Mouse (Mus musculus): ENCODE measurements around the gene Cela2a. TPM values are rescaled to one million over a fixed set of nuclear protein-coding genes. Genes with fewer than 3 reads are reported as not detected.
A peak's percentile ranks its signal among the peaks of the same experiment; 100 is the strongest.

Gene Cela2a
- 0.29 and 1.3 TPM in 2 replicates for polyA plus RNA-seq (2012; rRNA removed)

DNA sequence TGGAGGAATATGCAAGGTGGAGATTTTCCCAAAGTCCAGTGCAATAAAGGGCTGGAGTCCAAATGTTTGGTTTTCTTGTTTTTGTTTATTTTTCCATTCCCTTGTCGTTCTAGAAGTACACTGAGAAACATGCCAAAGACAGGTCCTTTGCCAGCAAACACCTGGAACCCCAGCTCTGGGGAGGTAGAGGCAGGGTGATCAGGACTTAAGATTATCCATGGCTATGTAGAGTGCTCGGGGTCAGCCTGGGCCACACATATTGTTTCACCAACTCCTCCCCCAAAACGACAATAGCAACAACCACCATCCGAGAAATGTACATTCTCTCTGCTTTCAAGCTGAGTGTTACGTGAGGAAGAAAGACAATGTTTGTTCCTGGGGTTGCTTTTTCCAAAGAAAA is at the start of gene Cela2a:
Gene Cela2a, minus strand, starts transcription at position 101 of the 400 bp plus-strand sequence.
- no peak for DNase-seq (ENCODE audit: low spot score)

DNA sequence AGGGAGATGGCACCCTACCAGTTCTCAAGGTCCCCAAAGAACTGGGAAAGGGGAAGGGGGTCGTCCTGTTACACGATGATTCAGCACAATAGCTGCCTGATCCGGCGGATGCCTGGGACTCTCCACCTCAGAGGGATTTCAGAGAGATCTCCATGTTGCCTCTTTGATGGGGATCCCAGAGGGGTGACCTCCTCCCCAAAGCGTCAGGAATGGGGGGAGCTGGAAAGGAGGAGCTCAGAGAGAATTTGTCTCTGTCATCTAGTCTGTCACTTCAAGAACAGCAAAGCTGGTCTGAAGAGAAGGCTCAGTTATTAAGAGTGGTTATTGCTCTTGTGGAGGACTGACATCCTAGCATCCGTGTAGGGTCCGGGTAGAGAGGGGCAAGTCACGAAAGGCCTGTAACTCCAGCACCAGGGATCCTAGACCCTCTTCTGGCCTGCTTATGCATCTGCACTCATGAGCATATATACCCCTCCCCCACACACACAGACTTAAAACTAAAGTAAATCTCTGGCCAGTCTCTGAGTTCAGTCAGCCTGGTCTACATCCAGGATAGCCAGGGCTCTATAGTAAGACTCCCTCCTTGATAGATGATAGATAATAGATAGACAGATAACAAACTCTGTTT is 49.6 kb upstream of the Cela2a start:
- DNase-seq (ENCODE audit: low spot score), result no peak

DNA sequence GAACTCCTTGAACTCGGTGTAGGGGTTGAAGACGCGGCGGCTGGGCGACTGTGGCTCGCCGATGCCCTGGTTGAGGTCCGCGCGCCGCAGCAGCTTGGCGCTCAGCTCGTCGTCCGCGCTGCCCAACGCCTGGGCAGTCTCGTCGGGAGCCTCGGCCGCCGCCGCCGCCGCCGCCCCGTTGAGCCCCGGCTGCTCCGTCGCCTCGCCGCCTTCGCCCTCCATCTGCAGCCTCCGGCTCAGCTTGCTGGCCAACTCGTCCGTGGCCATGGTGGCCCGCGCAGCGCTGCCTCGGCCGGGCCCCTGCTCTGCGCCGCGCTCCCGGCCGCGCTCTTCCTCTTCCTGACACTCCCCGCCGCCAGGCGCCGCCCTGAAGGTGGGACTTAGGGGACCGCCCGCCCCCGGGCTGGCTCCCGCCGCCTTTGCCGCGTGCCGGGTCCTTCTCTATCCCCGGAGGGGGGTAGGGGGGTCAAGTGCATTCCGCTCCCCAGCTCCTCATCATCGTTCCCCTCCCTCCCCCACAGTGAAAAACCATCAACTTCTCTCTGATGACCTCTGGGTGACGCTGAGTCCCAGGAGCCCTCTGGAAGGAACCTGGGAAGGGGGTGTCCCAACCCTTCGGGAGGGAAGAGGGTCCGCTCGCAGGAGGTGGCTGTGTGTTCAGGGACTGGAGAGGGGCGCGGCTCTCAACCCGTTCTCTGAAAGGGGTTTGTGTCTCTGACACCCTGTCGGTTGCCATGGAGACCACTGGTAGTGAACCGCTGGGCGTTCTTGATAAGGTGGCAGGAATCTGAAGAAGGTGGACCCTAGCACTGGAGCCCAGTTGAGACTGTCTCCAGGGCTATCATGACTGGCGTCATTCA is 48.9 kb upstream of the Cela2a start, which contains the start of gene Efhd2:
Gene Efhd2, minus strand, starts transcription at position 320 of the 860 bp plus-strand sequence.
- peak; percentile 74 for DNase-seq (ENCODE audit: low spot score)

DNA sequence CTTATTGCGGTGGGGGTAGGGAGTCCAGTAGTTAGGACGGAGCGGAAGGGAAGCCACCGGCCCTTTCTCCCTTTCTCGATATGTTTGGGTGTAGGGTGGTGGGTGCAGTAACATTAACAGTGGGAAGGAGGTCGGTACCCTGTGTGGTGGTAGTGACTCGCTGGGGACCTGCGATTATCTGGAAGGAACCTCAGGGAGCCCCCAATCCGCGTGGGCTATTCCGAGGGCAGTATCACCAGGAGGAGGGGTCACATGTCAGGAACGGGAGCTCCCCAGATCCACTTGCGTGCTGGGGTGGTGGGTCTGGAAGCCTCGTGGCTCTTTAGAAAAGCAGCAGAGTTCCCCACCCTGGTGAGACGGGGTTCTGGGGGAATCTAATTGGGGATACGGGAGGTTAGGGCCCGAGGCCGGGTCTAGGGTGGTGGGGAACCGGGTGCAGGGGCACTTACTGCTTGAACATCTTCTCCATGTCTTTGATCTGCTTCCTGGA is 48.2 kb upstream of the Cela2a start:
- no peak for DNase-seq (ENCODE audit: low spot score)

DNA sequence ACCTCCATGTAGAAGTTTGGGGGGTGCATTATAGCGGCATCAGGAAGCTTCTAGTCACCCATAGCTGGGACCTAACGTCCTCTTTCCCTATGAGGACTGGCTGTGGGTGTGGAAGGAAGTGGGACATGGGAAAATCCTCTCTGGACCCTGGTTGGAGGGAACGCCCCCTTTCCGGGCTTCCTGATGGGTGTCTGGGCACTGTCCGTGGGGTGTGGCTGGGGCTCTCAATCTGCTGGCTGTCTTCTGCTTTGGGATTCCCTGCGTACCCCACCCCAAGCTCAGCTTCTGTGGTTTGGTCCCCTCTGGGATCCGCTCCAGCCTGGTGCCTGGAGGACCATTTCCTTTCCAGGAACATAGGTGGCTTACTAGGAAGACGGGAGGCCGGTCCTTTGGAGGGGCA is 47.0 kb upstream of the Cela2a start:
- no peak for DNase-seq (ENCODE audit: low spot score)

DNA sequence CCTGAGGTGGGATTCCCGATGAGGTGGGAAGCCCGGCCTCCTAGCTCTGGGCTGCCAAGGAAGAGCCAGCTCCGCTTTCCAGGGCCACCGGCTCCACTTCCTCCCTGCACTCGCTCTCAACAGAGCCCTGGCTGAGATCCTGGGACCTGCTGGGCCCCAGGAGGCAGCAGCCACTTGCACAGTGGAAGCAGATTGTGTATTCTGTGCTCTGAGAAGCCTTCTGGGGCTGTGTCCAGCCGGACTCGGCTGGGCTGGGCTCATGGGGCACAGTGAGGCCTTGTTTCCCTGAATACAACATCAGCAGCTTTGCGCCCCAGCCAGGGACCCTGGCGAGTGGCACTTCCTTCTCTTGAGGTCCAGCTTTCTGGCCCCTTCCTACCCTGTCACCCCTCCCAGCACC is 45.9 kb upstream of the Cela2a start:
- DNase-seq (ENCODE audit: low spot score), result no peak

DNA sequence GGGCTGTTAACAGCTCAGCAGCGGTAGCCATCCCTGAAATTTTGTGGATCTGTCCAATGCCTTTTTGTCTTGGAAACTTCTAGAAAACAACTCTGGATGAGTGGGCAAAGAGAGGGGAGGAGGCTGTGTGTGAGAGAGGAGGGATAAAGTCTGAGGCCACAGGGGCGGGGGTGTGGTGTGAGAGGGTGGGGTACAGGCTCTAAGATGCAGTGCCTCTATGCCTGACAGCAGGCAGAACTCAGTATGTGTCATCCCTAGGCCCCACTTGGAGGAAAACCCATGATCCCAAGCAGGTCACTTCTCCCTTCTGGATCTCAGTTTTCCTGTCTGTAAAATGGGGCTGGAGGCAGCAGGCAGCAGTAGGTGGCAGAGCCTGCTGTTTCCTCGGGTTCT is 45.4 kb upstream of the Cela2a start:
- DNase-seq (ENCODE audit: low spot score), result no peak

DNA sequence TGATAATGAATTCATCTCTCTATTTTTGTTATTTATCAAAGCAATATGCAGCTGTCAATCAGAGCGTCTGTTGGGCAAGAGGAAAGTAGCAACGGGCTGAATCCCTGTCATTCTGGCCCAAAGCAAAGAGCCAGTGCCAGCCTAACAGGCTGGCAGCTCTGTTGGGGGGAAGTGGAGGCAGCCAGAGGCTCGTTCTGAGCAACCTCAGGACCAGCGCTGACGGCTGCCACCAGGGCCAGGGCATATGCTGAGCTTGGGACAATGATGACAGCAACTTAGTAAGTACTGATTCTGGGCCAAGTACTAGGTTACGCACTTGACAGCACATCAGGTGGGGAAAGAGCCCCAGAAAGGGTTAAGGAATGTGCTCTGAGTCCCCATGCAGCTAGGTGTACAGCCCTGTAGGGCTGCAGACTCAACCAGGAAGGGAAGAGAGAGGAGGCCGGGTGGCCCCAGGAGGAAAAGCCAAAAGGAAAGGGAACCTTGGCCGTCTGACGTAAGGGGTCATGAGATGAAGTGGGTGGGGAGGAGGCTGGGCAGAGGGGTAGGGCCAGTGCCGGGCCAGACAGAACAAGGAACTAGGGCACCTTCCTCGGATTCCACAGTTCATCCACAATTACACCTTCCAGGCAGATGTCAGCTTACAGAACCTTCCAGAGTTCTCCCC is 44.8 kb upstream of the Cela2a start:
- DNase-seq (ENCODE audit: low spot score), result no peak

DNA sequence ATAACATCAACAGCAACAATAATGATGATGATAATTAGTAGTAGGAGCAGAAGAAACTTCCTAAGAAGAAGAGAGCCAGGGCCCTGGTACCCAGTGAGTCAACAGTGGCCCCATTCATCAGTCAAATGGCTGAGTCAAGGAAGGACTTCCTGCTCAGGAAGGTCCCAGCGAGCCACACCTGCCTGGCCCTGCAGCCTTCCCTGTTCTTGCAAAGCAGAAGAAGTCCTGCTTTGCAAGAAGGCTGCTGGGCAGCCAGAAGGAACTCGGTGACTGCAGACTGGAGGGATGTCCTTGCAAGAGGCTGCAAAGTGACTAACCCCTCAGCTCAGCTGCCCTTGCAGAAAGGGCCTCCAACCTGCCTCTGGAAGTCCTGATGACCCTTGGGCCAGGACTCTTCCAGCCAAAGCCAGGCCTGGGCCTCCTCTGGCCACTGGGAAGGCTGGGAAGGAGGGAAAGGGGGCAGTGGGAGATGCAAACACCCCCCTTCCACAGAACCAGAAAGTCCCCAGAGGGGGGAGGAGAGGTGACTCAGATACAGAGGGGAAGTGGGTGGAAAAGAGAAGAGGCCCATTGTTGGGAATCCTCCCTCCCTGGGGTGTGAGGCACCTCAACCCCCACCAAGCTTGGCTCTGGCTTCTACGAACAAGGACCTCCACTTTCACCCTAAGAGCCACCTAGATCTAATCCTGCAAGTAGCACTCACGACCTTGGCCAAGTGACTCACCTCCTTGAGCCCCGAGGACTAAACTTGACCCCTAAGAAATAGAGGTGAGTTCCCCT is 43.7 kb upstream of the Cela2a start:
- DNase-seq (ENCODE audit: low spot score), result no peak

DNA sequence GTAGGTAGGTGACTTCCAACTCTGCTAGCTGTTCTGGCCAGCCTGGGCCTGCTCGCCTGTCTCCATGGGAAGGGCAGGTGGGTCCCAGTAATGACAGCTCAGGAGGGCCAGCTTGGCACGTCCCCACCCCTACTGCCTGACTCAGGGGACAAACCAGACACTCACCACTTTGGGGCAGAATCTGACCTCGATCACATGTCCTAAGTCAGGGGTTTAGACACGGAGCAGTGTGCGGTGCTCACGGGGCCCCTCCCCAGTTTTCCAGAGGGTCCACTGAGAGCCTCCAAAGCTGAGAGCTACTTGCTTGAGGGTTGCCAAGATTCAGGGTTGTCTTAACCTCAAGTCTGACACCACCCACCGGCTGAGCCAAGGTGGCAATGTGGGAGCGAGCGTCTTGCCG is 42.1 kb upstream of the Cela2a start:
- no peak for DNase-seq (ENCODE audit: low spot score)

DNA sequence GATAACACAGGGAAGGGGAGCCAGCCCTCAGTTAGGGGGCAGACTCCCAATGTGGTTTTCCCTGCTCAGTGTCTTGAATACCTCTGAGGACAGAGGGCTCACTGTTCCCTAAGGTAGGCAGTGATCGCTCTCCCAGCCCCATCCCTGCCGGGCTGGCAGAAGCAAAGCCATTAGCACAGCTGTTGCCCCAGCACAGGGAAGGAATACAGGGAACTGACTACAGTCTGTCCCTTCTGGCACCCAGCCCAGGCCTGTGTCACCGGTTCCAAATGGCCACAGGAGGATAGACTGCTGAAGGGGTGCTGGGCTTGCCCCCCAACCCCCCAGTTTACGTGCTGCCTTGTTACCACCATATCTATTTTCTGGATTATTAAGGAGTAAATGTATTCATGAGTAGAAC is 41.5 kb upstream of the Cela2a start:
- DNase-seq (ENCODE audit: low spot score), result no peak

DNA sequence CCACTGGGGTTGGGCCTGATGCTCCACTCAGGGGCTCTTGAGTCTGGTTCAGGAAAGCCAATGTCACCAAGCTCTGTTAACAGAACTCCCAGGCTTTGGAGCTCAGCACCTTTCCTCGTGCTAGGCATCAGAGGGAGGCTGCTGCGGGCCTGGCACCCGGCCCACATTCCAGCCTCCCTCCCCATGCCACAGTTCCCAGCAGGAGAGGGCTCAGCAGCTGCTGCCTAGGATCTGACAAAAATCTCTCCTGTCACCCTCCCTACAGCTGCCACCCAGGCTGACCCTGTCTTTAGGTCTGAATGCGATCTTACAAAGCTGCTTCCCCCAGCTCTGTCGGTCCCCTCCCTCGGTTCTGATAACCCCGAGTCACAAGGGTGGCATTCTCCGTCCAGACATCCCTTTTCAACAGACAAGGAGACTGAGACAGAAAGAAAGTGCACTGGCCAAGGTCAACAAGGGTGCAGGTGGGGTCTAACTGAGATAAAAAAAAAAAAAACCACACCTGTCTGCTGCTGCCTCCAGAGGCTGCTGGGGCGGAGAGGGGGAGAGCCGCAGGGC is 41.1 kb upstream of the Cela2a start:
- no peak for DNase-seq (ENCODE audit: low spot score)

DNA sequence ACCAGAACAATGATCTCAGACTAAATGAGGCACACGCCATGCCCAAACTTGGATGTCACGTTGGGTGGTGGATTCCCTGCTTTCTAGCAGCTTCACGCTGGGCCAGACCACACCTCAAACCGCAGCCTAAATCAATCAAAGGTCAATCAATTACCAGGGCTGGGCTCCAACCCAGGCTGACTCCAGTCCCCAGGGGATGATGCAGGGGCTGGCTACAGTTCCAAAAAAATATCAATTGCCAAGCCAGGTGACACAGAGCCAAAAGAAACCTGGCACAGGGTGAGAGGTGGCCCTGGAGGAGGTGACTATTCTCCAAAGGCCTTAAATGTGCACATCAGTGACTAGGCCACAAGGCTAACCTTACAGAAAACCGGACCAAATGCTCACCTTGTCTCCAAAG is 39.6 kb upstream of the Cela2a start:
- DNase-seq (ENCODE audit: low spot score), result no peak

DNA sequence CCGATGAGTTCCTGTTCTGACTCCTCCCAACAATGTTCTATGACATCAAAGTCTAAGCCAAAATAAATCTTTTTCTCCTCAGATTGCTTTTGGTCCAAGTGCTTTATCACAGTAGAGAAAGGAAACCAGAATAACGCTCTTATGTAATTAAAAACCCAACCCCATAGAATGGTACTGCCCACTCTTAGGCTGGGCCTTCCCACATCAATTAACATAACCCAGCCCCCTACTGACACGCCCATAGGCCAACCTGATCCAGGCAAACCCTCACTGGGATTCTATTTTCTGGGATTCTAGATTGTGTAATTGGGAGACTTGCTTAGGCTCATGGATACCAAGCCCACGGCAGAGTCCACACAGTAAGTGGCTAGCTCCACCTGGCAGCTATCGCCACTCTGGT is 39.0 kb upstream of the Cela2a start:
- no peak for DNase-seq (ENCODE audit: low spot score)

DNA sequence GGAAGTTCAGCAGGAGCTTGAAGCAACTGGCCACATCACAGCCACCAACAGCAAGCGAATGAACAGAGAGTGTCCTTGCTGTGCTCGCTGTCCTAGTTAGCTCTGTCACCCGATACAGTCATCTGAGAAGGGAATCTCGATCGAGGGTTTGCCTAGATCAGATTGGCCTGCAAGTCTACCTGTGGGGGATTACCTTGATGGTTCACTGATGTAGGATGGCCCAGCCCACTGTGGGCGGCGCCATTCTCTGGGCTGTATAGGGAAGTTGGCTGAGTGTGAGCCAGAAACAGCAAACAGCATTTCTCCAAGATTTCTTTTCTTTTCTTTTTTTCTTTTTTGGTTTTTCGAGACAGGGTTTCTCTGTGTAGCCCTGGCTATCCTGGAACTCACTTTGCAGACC is 38.5 kb upstream of the Cela2a start:
- no peak for DNase-seq (ENCODE audit: low spot score)

DNA sequence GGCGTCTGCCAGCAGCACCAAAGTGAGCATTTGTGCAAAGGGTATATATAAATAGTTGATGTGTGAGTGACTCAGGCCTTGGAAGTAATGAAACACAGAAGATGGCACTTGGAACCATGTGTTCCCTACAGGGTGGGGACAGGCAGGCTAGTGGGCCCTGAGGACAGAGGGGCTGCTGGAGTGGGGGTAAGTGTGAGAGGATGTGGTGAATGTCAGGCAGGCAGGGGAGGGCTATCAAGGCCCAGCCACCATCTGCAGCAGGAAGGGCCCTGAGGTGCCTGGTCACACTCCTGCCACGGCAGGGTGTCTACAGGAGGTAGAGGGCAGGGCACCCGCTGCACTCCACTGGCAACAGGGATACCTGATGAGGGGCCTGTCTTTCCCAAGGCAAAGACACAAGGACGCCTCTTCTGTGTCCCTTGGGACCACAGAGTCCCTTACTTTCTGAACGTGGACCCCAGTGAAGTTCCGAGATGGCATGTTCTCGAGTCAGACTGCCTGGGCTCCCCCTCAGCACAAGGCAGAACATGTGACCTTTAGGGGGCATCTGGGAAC is 37.8 kb upstream of the Cela2a start:
- no peak for DNase-seq (ENCODE audit: low spot score)

DNA sequence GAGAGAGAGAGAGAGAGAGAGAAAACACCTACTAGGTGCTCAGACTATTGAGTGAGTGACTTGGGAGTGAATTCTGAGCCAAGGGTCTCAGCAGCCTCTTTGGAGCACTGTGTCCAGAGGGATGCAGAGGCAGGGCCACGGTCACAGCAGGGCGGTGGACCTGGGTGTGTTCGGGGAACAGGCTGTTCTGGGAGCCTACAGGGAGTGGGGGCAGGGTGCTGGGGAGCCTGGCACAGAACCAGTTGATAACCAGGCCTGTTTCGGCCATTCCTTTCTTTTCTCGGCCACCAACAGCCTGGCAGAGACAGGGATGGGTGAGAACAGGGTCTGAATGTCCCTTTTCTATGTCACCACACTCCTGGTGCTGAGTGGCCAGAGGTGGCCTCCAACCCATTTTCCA is 36.9 kb upstream of the Cela2a start:
- no peak for DNase-seq (ENCODE audit: low spot score)

DNA sequence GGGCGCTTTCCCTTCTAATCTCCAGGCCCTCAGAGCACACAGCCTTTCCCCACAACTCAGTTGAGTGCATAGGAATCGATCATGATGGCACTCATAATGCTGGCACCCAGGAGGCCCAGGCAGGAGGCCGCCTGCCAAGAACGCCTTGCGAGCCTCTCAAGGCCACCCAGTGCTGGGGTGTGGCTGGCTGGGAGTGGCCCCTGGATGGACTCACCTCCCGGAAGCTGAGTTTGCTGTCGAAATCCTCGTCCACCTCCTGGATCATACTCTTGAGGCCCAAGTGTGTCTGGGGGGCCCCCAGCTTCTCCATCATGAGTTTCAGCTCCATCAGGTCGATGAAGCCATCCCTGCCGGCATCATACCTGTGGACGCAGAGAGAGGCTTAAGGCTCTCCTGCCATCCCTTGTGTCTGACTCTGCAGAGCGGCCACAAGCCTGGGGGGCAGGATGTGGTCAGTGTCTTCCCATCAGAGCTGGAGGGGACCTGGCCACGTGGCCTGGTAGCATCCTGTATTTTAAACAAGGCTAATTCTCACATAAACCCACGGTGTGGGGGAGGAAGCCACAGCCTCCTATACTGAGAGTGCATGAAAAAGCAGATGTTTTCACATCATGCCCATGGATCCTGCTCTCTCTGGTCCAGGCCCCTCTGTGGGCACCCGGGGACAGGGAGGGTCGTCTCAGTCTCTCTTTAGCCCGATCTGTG is 35.8 kb upstream of the Cela2a start:
- no peak for DNase-seq (ENCODE audit: low spot score)

DNA sequence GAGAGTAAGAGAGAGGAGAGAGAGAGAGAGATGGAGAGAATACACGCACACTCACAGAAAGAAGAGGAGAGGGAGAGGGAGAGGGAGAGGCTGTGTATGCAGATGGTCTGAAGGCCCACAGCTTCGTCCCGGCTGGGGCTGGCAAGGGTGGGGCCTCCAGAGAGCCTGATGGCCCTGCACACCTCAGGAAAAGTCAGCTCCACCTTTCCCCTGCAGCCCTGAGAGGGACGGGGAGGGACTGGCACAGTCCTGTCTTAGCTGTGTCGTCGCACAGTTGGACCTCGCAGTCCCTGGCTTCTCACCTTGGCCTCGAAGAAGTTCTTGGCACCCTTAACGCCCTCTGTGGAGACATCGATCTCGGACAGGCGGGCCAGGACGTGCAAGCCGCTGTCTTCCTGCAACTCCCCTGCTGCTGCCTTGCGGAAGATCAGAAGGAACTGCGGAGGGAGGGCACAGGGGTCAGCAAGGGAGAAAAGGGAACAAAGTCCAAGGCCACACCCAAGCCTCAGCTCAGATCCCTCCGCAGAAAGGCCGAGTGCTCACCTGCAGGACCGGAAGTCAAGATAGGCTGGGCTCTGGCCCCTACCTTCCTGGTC is 34.4 kb upstream of the Cela2a start:
- no peak for DNase-seq (ENCODE audit: low spot score)

DNA sequence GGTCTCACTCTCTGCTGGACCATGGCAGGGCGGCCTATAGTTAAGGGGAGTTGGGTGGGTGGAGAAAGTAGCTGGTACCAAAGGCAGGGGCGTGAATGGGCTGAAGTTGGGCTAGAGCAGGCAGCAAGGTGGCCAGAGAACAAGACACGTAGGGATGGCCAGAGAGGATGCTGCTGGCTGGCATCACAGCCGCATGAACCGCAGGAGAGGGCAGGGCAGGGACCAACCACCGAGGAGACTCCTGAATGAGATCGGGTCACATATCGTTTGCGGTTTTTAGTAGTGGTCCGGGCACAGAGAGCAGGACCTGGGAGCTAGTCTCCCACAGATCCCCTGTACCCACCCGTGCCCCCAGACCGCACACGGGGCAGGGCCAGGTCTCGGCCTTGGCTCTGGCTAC is 33.4 kb upstream of the Cela2a start:
- DNase-seq (ENCODE audit: low spot score), result no peak
